Mouse (Mus musculus): Measurements from ENCODE around the gene Ip6k2.

Gene Ip6k2

GRCm38 (mm10) chr9:108783548-108784463 lies at the start of gene Ip6k2:
TSS of gene Ip6k2 (plus strand) at chr9:108783796.
- DNase-seq (ENCODE audit: low spot score), result peak; percentile 98

- no peak for DNase-seq (ENCODE audit: low spot score)
These were observed 49.0 kb upstream of the Ip6k2 start for GRCm38 (mm10) chr9:108734626-108735025.

GRCm38 (mm10) chr9:108739239-108739638 lies 44.4 kb upstream of the Ip6k2 start:
- DNase-seq (ENCODE audit: low spot score), result no peak

GRCm38 (mm10) chr9:108740062-108740461 lies 43.5 kb upstream of the Ip6k2 start:
- DNase-seq (ENCODE audit: low spot score), result no peak

- DNase-seq (ENCODE audit: low spot score), result no peak
These were observed 41.5 kb upstream of the Ip6k2 start for GRCm38 (mm10) chr9:108742048-108742447.

- DNase-seq (ENCODE audit: low spot score), result peak; percentile 29
These were observed 36.6 kb upstream of the Ip6k2 start for GRCm38 (mm10) chr9:108746876-108747499.

- no peak for DNase-seq (ENCODE audit: low spot score)
These were observed 35.9 kb upstream of the Ip6k2 start for GRCm38 (mm10) chr9:108747694-108748093.

- no peak for DNase-seq (ENCODE audit: low spot score)
These were observed 34.9 kb upstream of the Ip6k2 start for GRCm38 (mm10) chr9:108748600-108749183.

- DNase-seq (ENCODE audit: low spot score), result peak; percentile 71
These were observed 33.0 kb upstream of the Ip6k2 start for GRCm38 (mm10) chr9:108750616-108751015.

GRCm38 (mm10) chr9:108752142-108752920 lies 31.3 kb upstream of the Ip6k2 start:
- DNase-seq (ENCODE audit: low spot score), result no peak

- peak; percentile 63 for DNase-seq (ENCODE audit: low spot score)
These were observed 30.3 kb upstream of the Ip6k2 start for GRCm38 (mm10) chr9:108753326-108753725.

- DNase-seq (ENCODE audit: low spot score), result peak; percentile 73
These were observed 29.6 kb upstream of the Ip6k2 start for GRCm38 (mm10) chr9:108753976-108754375.

- DNase-seq (ENCODE audit: low spot score), result no peak
These were observed 29.2 kb upstream of the Ip6k2 start for GRCm38 (mm10) chr9:108754423-108754822.

- DNase-seq (ENCODE audit: low spot score), result no peak
These were observed 26.2 kb upstream of the Ip6k2 start for GRCm38 (mm10) chr9:108757406-108757805.

GRCm38 (mm10) chr9:108759121-108759520 lies 24.5 kb upstream of the Ip6k2 start:
- DNase-seq (ENCODE audit: low spot score), result no peak

GRCm38 (mm10) chr9:108759805-108760204 lies 23.8 kb upstream of the Ip6k2 start:
- DNase-seq (ENCODE audit: low spot score), result no peak

GRCm38 (mm10) chr9:108761561-108761960 lies 22.0 kb upstream of the Ip6k2 start:
- DNase-seq (ENCODE audit: low spot score), result no peak

- DNase-seq (ENCODE audit: low spot score), result no peak
These were observed 18.6 kb upstream of the Ip6k2 start for GRCm38 (mm10) chr9:108764971-108765370.

- no peak for DNase-seq (ENCODE audit: low spot score)
These were observed 7.0 kb upstream of the Ip6k2 start for GRCm38 (mm10) chr9:108776614-108777013.

GRCm38 (mm10) chr9:108777276-108777675 lies 6.3 kb upstream of the Ip6k2 start:
- no peak for DNase-seq (ENCODE audit: low spot score)

GRCm38 (mm10) chr9:108780959-108781358 lies 2.6 kb upstream of the Ip6k2 start:
- DNase-seq (ENCODE audit: low spot score), result no peak

- no peak for DNase-seq (ENCODE audit: low spot score)
These were observed 1.7 kb upstream of the Ip6k2 start for GRCm38 (mm10) chr9:108781891-108782290.
